Mouse (Mus musculus): ENCODE measurements around the gene Psmd9.

DNA sequence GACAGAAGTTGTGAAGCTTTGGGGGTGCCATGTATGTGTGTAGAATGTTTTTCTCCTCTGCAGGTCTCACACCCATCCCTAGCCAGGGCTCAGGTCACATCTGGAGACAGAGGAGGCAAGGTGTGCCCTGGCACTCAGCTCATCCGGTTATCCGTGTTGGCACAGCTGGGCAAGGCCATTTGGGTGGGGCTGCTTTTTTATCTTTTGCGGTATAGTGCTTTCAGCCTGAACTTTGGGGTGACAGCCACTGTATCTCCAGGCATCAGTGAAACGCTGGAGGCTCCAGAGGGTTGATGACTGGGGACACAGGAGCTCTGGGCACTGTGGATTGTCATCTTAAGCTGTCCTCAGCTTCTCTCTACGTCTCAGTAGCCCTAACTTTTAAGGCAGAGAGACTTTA is 24.2 kb downstream of the Psmd9 start:
- TF ChIP-seq CTCF (IDR thresholded peaks at IDR 0.05; ENCODE audit: extremely low read depth, insufficient read length, insufficient replicate concordance, low read depth, low read length): no peak
- TF ChIP-seq POLR2A (IDR thresholded peaks at IDR 0.05; ENCODE audit: low read depth, low read length): no peak

Measured in small intestine, adult 2 months (tissue).